In genomic region chr1:108339827-108340226, GRCm38 (mm10) we compare ENCODE assay signal across 24 mouse cellular contexts.
"Had no signal": no experiment of that assay in that cellular context is flagged by ENCODE, and none has a peak within 500 bp of the region (broad histone marks: within the 10 kb centered on the region; RNA-seq: fewer than 3 reads in every experiment).

No protein-coding gene starts in this region.

- H3K9ac ChIP-seq: heart, embryonic 12.5 days; hindbrain, embryonic 13.5 days; hindbrain, embryonic 15.5 days; kidney, embryonic 15.5 days; limb, embryonic 12.5 days; liver, embryonic 13.5 days had no signal

- H3K4me1 ChIP-seq: heart, embryonic 10.5 days; heart, embryonic 12.5 days; hindbrain, embryonic 13.5 days; hindbrain, embryonic 15.5 days; kidney, embryonic 15.5 days; limb, embryonic 10.5 days; limb, embryonic 12.5 days; liver, embryonic 13.5 days had no signal

- H3K27ac ChIP-seq: heart, embryonic 10.5 days; hindbrain, embryonic 13.5 days; hindbrain, embryonic 15.5 days; hindbrain, postnatal 0 days; kidney, embryonic 15.5 days; kidney, postnatal 0 days; left cerebral cortex, adult 2 months; limb, embryonic 10.5 days; limb, embryonic 12.5 days; liver, embryonic 13.5 days had no signal

- H3K36me3 ChIP-seq: heart, embryonic 10.5 days; heart, embryonic 12.5 days; hindbrain, embryonic 13.5 days; hindbrain, embryonic 15.5 days; kidney, embryonic 15.5 days; limb, embryonic 10.5 days; limb, embryonic 12.5 days; liver, embryonic 13.5 days had no signal

- DNase-seq: gastrocnemius, postnatal 14 days; gastrocnemius, postnatal 36 days; heart, adult 18-20 months; heart, postnatal 10 days; heart, postnatal 36 days; kidney, adult 11 months; kidney, adult 2 months; kidney, adult 9 months; kidney, postnatal 14 days; kidney, postnatal 36 days; liver; liver, embryonic 13.5 days had no signal

- H3K4me3 ChIP-seq: heart, embryonic 10.5 days; heart, embryonic 12.5 days; hindbrain, embryonic 13.5 days; hindbrain, embryonic 15.5 days; kidney, embryonic 15.5 days; left cerebral cortex, adult 2 months; limb, embryonic 10.5 days; limb, embryonic 12.5 days; liver, embryonic 13.5 days had no signal

- ATAC-seq: hindbrain, postnatal 0 days; intestine, embryonic 16.5 days had no signal

- H3K9me3 ChIP-seq: heart, embryonic 10.5 days; heart, embryonic 12.5 days; hindbrain, embryonic 13.5 days; hindbrain, embryonic 15.5 days; kidney, embryonic 15.5 days; limb, embryonic 10.5 days; limb, embryonic 12.5 days; liver, embryonic 13.5 days had no signal

- H3K27me3 ChIP-seq: heart, embryonic 12.5 days; hindbrain, embryonic 13.5 days; hindbrain, embryonic 15.5 days; kidney, embryonic 15.5 days; limb, embryonic 12.5 days; liver, embryonic 13.5 days had no signal

- H3K4me2 ChIP-seq: heart, embryonic 12.5 days; hindbrain, embryonic 13.5 days; hindbrain, embryonic 15.5 days; kidney, embryonic 15.5 days; limb, embryonic 12.5 days; liver, embryonic 11.5 days; liver, embryonic 13.5 days had no signal
